Mouse (Mus musculus) leukemia stem cell, adult 10-12 weeks (primary cell): ENCODE measurements around the gene Fam228a. TPM values are rescaled to one million over a fixed set of nuclear protein-coding genes. Genes with fewer than 3 reads are reported as not detected.

Source experiments
- polyA plus RNA-seq: library from polyadenylated mRNA; stranded (reverse); fragments of >175 nt; gene quantifications from 2 replicates; pipeline ENCODE4 v1.2.3, GENCODE M21; 2012; ENCODE audit warnings: low replicate concordance

Fam228a gene
- polyA plus RNA-seq, result not detected in 2 replicates

GRCm38 (mm10) chr12:4738031-4738576 is at the start of gene Fam228a:
Gene Fam228a, minus strand, starts transcription at chr12:4738430.

GRCm38 (mm10) chr12:4768492-4769332 is 30.5 kb upstream of the Fam228a start, which contains the start of the genes Pfn4 and Fam228b:
Gene Pfn4, plus strand, starts transcription at chr12:4769022.
Gene Fam228b, minus strand, starts transcription at chr12:4769267.

Other genes with a start within 250 kb of the Fam228a start
- 5.7 and 14.2 TPM in 2 replicates for gene Itsn2, start 145.8 kb downstream of the Fam228a start, polyA plus RNA-seq
- not detected in 2 replicates for gene Gm3625, start 145.5 kb downstream of the Fam228a start, polyA plus RNA-seq
- not detected in 2 replicates for gene Pfn4, start 30.6 kb upstream of the Fam228a start, polyA plus RNA-seq
- 0.55 and 0.60 TPM in 2 replicates for gene Fam228b, start 30.8 kb upstream of the Fam228a start, polyA plus RNA-seq
- gene Sf3b6, start 79.1 kb upstream of the Fam228a start, polyA plus RNA-seq, result 0.87 and 4.3 TPM in 2 replicates
- gene Fkbp1b, start 103.2 kb upstream of the Fam228a start, polyA plus RNA-seq, result 0.31 TPM in 1 of 2 replicates, not detected in the other
- gene Wdcp, start 104.9 kb upstream of the Fam228a start, polyA plus RNA-seq, result 0.54 and 1.8 TPM in 2 replicates
- gene Mfsd2b, start 135.9 kb upstream of the Fam228a start, polyA plus RNA-seq, result 148 and 238 TPM in 2 replicates
- gene Ubxn2a, start 169.3 kb upstream of the Fam228a start, polyA plus RNA-seq, result 3.0 and 21.0 TPM in 2 replicates
- gene Atad2b, start 178.9 kb upstream of the Fam228a start, polyA plus RNA-seq, result 37.1 and 40.0 TPM in 2 replicates